In the genomic region with DNA sequence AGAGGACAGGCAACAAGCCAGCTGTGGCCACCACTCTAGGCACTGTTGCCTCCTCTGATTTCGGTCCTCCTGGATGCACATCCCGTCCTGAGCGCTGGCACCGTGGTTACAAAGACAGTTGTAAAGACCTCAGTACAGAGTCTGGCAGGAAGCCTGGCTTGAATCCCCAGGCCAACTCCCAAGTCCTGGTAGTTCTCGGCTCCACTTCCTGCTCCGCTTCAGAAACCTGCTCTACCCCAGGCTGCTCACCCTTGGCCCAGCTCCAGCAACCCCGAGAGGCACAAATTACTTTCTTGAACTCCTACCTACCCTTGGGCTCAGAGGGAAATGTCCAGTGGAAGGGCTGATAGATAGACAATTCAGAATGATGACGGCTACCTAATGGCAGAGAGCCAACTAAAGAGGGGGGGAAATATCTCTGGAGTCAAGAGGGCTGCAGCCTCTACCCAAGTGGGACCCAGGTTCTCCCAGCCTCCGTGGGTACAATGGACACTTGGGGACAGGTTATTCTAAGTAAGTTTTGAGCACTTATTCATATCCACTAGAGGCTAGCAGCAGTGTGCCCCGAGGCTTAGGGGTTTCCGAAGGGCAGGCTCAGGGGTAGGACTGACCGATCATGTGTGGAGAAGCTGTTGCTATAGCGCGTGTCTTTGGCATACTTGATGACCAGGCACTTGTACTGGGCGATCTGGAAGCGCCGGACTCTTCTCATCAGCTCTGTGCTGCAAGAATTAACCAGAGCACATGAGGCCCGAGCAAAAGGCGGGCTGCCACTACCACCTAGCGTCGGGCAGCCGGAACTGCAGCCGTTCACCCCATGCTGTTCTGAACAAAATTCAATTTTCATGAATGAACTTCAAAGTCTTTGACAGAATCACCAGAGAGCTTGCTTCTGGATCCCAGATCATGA, we compare ENCODE assay signal across 1 mouse cellular context.
A peak's percentile ranks its signal among the peaks of the same experiment; 100 is the strongest.
TF ChIP-seq lines count a peak whose summit lies in the region.

No protein-coding gene starts in this region.

TF ChIP-seq in myocyte, 11 proteins besides CTCF, POLR2A, EP300 and RAD21:
- no peak for TF ChIP-seq TCF12 (IDR thresholded peaks at IDR 0.05; ENCODE audit: insufficient read depth, poor library complexity, severe bottlenecking)
- peak; percentile 57 for TF ChIP-seq POLR2AphosphoS2 (IDR thresholded peaks at IDR 0.05; ENCODE audit: insufficient read length, low read depth)
- peak in 1 of 3 experiments; percentile 13 for TF ChIP-seq MYOD1 (IDR thresholded peaks at IDR 0.05; ENCODE audit: control insufficient read depth in 1 of 3, insufficient read length in 2 of 3, low read depth in 2 of 3)
